Comparison of ENCODE assay signal across 14 mouse cellular contexts in the genomic region with DNA sequence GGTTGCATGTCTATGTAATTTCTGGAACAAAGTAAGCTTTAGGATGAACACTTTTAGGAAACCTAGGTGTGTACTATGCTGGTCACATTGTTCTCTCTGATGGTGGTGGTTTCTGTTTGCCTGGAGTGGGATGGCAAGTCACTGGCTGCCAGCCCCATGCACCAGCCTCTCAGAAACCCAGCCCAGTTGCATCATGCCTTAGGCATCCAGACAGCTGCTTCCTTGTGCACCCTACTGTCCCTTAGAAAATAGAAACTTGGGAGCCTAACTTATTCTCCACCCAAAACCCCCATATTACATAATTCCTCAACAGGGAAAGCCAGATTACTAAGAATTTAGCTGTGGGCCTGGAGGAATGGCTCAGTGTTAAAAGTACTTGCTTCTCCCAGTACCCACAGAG. TPM values are rescaled to one million over a fixed set of nuclear protein-coding genes. Genes with fewer than 3 reads are reported as not detected.
DNase-seq lines count a peak whose midpoint lies in the region; ATAC-seq and TF ChIP-seq lines count a peak whose summit lies in the region.
"Had no signal": no experiment of that assay in that cellular context is flagged by ENCODE, and none has a peak within 500 bp of the region (broad histone marks: within the 10 kb centered on the region; RNA-seq: fewer than 3 reads in every experiment).

No protein-coding gene starts in this region.

- ATAC-seq in forebrain, embryonic 14.5 days = no peak
- ATAC-seq in midbrain, embryonic 12.5 days (ENCODE audit: low FRiP score, low read depth) = no peak
- ATAC-seq in midbrain, postnatal 0 days (ENCODE audit: low FRiP score) = no peak
- no peak for ATAC-seq in frontal cortex, adult (ENCODE audit: low TSS enrichment)

- TF ChIP-seq CTCF in midbrain, postnatal 0 days (IDR thresholded peaks at IDR 0.05) = no peak

- H3K4me2 ChIP-seq in forebrain, embryonic 14.5 days (ENCODE audit: low read length) = no peak overlapping the region
- no peak overlapping the region for H3K4me2 ChIP-seq in midbrain, embryonic 12.5 days (replicated peaks)
- H3K4me2 ChIP-seq in midbrain, postnatal 0 days (ENCODE audit: low read depth, low read length, poor library complexity, severe bottlenecking) = no peak overlapping the region
- H3K4me2 ChIP-seq: limb, embryonic 15.5 days had no signal

- peaks cover 13% of the 10 kb centered on the region for H3K4me1 ChIP-seq in forebrain, embryonic 14.5 days (ENCODE audit: control insufficient read depth, insufficient read depth, low read length)
- H3K4me1 ChIP-seq in forebrain, embryonic 10.5 days = peaks cover 20% of the 10 kb centered on the region
- peaks cover 26% of the 10 kb centered on the region for H3K4me1 ChIP-seq in midbrain, embryonic 12.5 days
- H3K4me1 ChIP-seq in midbrain, postnatal 0 days (ENCODE audit: insufficient read depth, low read length) = peaks cover 4% of the 10 kb centered on the region
- H3K4me1 ChIP-seq: limb, embryonic 15.5 days had no signal

- H3K27ac ChIP-seq in forebrain, embryonic 14.5 days (ENCODE audit: low read depth, low read length) = no peak overlapping the region
- no peak overlapping the region for H3K27ac ChIP-seq in forebrain, embryonic 10.5 days
- H3K27ac ChIP-seq in midbrain, embryonic 12.5 days (replicated peaks) = peak overlapping the region; percentile 92
- H3K27ac ChIP-seq in midbrain, postnatal 0 days (ENCODE audit: low read depth, low read length) = no peak overlapping the region
- H3K27ac ChIP-seq: heart, adult 2 months; limb, embryonic 15.5 days had no signal

- no peak overlapping the region for H3K4me3 ChIP-seq in forebrain, embryonic 14.5 days (ENCODE audit: low read depth, low read length)
- H3K4me3 ChIP-seq in forebrain, embryonic 10.5 days = no peak overlapping the region
- H3K4me3 ChIP-seq in midbrain, embryonic 12.5 days = no peak overlapping the region
- H3K4me3 ChIP-seq in midbrain, postnatal 0 days (ENCODE audit: low read depth, low read length) = no peak overlapping the region
- H3K4me3 ChIP-seq: heart, adult 2 months; limb, embryonic 15.5 days had no signal

- no peak for DNase-seq in forebrain, embryonic 14.5 days (ENCODE audit: low spot score)
- no peak for DNase-seq in forebrain, embryonic 10.5 days (ENCODE audit: extremely low spot score, low spot score)
- no peak for DNase-seq in midbrain, postnatal 0 days (ENCODE audit: low spot score)
- DNase-seq in lung, postnatal 10 days = peak; percentile 31
- DNase-seq in adrenal gland, postnatal 14 days = no peak
- no peak for DNase-seq in adrenal gland, postnatal 36 days
- DNase-seq: adrenal gland, adult 8-10 months; cerebellum, adult 11-12 months; embryo, embryonic 11 days; kidney, postnatal 10 days had no signal

- H3K9ac ChIP-seq in forebrain, embryonic 14.5 days (ENCODE audit: low read length) = 0 out of 2 replicates have a peak overlapping the region, but pooled peaks have one; percentile 18
- H3K9ac ChIP-seq in midbrain, embryonic 12.5 days (replicated peaks) = no peak overlapping the region
- no peak overlapping the region for H3K9ac ChIP-seq in midbrain, postnatal 0 days (replicated peaks; ENCODE audit: low read length, poor library complexity, severe bottlenecking)
- H3K9ac ChIP-seq: limb, embryonic 15.5 days had no signal

- no peaks in the 10 kb centered on the region for H3K9me3 ChIP-seq in forebrain, embryonic 14.5 days (replicated peaks; ENCODE audit: control insufficient read depth, low read length)
- no peaks in the 10 kb centered on the region for H3K9me3 ChIP-seq in forebrain, embryonic 10.5 days
- no peaks in the 10 kb centered on the region for H3K9me3 ChIP-seq in midbrain, embryonic 12.5 days
- no peaks in the 10 kb centered on the region for H3K9me3 ChIP-seq in midbrain, postnatal 0 days (ENCODE audit: low read length)
- H3K9me3 ChIP-seq: limb, embryonic 15.5 days had no signal

- no peaks in the 10 kb centered on the region for H3K27me3 ChIP-seq in forebrain, embryonic 14.5 days (replicated peaks; ENCODE audit: control insufficient read depth, insufficient read depth, low read length)
- no peaks in the 10 kb centered on the region for H3K27me3 ChIP-seq in forebrain, embryonic 10.5 days (ENCODE audit: poor library complexity, severe bottlenecking)
- no peaks in the 10 kb centered on the region for H3K27me3 ChIP-seq in midbrain, embryonic 12.5 days
- H3K27me3 ChIP-seq in midbrain, postnatal 0 days (ENCODE audit: insufficient read depth, low read length) = no peaks in the 10 kb centered on the region
- H3K27me3 ChIP-seq: limb, embryonic 15.5 days had no signal

- peaks cover 10% of the 10 kb centered on the region; the same call in 1 of the 2 replicates for H3K36me3 ChIP-seq in forebrain, embryonic 14.5 days (ENCODE audit: control insufficient read depth, insufficient read depth, low read length)
- H3K36me3 ChIP-seq in forebrain, embryonic 10.5 days (replicated peaks) = peaks cover 50% of the 10 kb centered on the region
- H3K36me3 ChIP-seq in midbrain, embryonic 12.5 days = peaks cover 16% of the 10 kb centered on the region; the same call in 1 of the 2 replicates
- H3K36me3 ChIP-seq in midbrain, postnatal 0 days (ENCODE audit: insufficient read depth, low read length) = no peaks in the 10 kb centered on the region
- H3K36me3 ChIP-seq: limb, embryonic 15.5 days had no signal

RNA-seq across cellular contexts. Expression of a gene that starts 1.4 kb away (rescaled TPM):
- polyA plus RNA-seq in forebrain, embryonic 14.5 days (2014; fragmentation: Nextera tagmentation; extraction: Ambion mirVana) = 2.0 and 3.0 TPM in 2 replicates
- polyA plus RNA-seq in forebrain, embryonic 10.5 days (2016; fragmentation: Nextera tagmentation; extraction: Ambion mirVana) = 0.14 and 0.29 TPM in 2 replicates
- polyA plus RNA-seq in midbrain, embryonic 12.5 days (2016; fragmentation: Nextera tagmentation; extraction: Ambion mirVana) = 1.4 and 1.9 TPM in 2 replicates
- 51.6 and 73.9 TPM in 2 replicates for total RNA-seq in midbrain, postnatal 0 days (2014; rRNA removed)
- polyA plus RNA-seq in midbrain, postnatal 0 days (2015; fragmentation: Nextera tagmentation; extraction: Ambion mirVana) = 35.8 and 42.9 TPM in 2 replicates
- total RNA-seq in adrenal gland, postnatal 14 days (2021) = 0.22 and 0.49 TPM in 2 replicates
- under 1 TPM; 0.30 to 0.33 TPM for total RNA-seq in adrenal gland, postnatal 36 days (2021)

RNA-seq across cellular contexts. Expression of a gene that starts 50.6 kb away (rescaled TPM):
- 255 and 275 TPM in 2 replicates for polyA plus RNA-seq in forebrain, embryonic 14.5 days (2014; fragmentation: Nextera tagmentation; extraction: Ambion mirVana)
- 109 and 110 TPM in 2 replicates for polyA plus RNA-seq in forebrain, embryonic 10.5 days (2016; fragmentation: Nextera tagmentation; extraction: Ambion mirVana)
- 164 and 166 TPM in 2 replicates for polyA plus RNA-seq in midbrain, embryonic 12.5 days (2016; fragmentation: Nextera tagmentation; extraction: Ambion mirVana)
- total RNA-seq in midbrain, postnatal 0 days (2014; rRNA removed) = 251 and 264 TPM in 2 replicates
- 333 and 346 TPM in 2 replicates for polyA plus RNA-seq in midbrain, postnatal 0 days (2015; fragmentation: Nextera tagmentation; extraction: Ambion mirVana)
- total RNA-seq in adrenal gland, postnatal 14 days (2021) = 267 and 275 TPM in 2 replicates
- 100 to 1,000 TPM; 332 to 479 TPM for total RNA-seq in adrenal gland, postnatal 36 days (2021)
